Mouse (Mus musculus) left cerebral cortex, postnatal 4 days (tissue): ENCODE data around the gene Eln. TPM values are rescaled to one million over a fixed set of nuclear protein-coding genes. Genes with fewer than 3 reads are reported as not detected.

ENCODE experiments used
- DNase-seq: peaks from one replicate; pipeline ENCODE4 v3.0.0-alpha.2; 2022
- intact Hi-C: fragments of 180-260 bp; cut with DNase I; formaldehyde crosslinking; loops from one replicate; pipeline ENCODE4 v1.15.1; 2025
- total RNA-seq, 2 experiments: library from RNA; stranded (reverse); gene quantifications; 2 replicates each; pipeline ENCODE4 v1.2.3; 2021

Eln gene
- total RNA-seq, 2 experiments from 2014 or later, result 44.9 to 47.6 TPM

- intact Hi-C loops, result no loop called here
- DNase-seq, result no peak
These were observed 58.9 kb downstream of the Eln start, which contains the start of gene Limk1 for GRCm38 (mm10) chr5:134688086-134688717. Gene Limk1 (minus strand): TSS chr5:134688598.

- no peak for DNase-seq
- intact Hi-C loops, result no loop called here
These were observed 59.9 kb downstream of the Eln start for GRCm38 (mm10) chr5:134687187-134687586.

- no peak for DNase-seq
- intact Hi-C loops, result no loop called here
These were observed 60.6 kb downstream of the Eln start for GRCm38 (mm10) chr5:134686541-134686940.

- peak; percentile 55 for DNase-seq
- intact Hi-C loops, result no loop called here
These were observed 62.7 kb downstream of the Eln start for GRCm38 (mm10) chr5:134684398-134684797.

- intact Hi-C loops, result no loop called here
- DNase-seq, result peak; percentile 26
These were observed 63.3 kb downstream of the Eln start for GRCm38 (mm10) chr5:134683813-134684212.

GRCm38 (mm10) chr5:134680238-134680637 lies 66.9 kb downstream of the Eln start:
- no peak for DNase-seq
- intact Hi-C loops, result no loop called here

- DNase-seq, result no peak
- intact Hi-C loops, result no loop called here
These were observed 68.1 kb downstream of the Eln start for GRCm38 (mm10) chr5:134678827-134679546.

- intact Hi-C loops, result no loop called here
- no peak for DNase-seq
These were observed 69.1 kb downstream of the Eln start for GRCm38 (mm10) chr5:134678031-134678430.

- no peak for DNase-seq
- intact Hi-C loops, result no loop called here
These were observed 69.6 kb downstream of the Eln start for GRCm38 (mm10) chr5:134677491-134677890.

- intact Hi-C loops, result no loop called here
These were observed 71.0 kb downstream of the Eln start for GRCm38 (mm10) chr5:134675956-134676759.

GRCm38 (mm10) chr5:134674977-134675376 lies 72.1 kb downstream of the Eln start:
- intact Hi-C loops, result no loop called here
- no peak for DNase-seq

More at GRCm38 (mm10) chr5:134675956-134676759, 71.0 kb downstream of the Eln start:
- peak; percentile 72 for DNase-seq

- intact Hi-C loops, result no loop called here
- no peak for DNase-seq
These were observed 74.5 kb downstream of the Eln start for GRCm38 (mm10) chr5:134672611-134673010.

- no peak for DNase-seq
- intact Hi-C loops, result no loop called here
These were observed 75.0 kb downstream of the Eln start for GRCm38 (mm10) chr5:134672198-134672516.

- intact Hi-C loops, result no loop called here
- peak; percentile 63 for DNase-seq
These were observed 75.6 kb downstream of the Eln start for GRCm38 (mm10) chr5:134671335-134672197.

- DNase-seq, result no peak
- intact Hi-C loops, result no loop called here
These were observed 78.0 kb downstream of the Eln start for GRCm38 (mm10) chr5:134669001-134669708.

GRCm38 (mm10) chr5:134668495-134668894 lies 78.6 kb downstream of the Eln start:
- intact Hi-C loops, result no loop called here
- peak; percentile 57 for DNase-seq

- DNase-seq, result peak; percentile 27
- intact Hi-C loops, result no loop called here
These were observed 90.4 kb downstream of the Eln start for GRCm38 (mm10) chr5:134656708-134657107.
